Mouse (Mus musculus) right cerebral cortex, postnatal 4 days (tissue): ENCODE measurements around the gene Limch1.

Source experiments
- DNase-seq: peaks from one replicate; pipeline ENCODE4 v3.0.0-alpha.2; 2022

The Limch1 gene

DNA sequence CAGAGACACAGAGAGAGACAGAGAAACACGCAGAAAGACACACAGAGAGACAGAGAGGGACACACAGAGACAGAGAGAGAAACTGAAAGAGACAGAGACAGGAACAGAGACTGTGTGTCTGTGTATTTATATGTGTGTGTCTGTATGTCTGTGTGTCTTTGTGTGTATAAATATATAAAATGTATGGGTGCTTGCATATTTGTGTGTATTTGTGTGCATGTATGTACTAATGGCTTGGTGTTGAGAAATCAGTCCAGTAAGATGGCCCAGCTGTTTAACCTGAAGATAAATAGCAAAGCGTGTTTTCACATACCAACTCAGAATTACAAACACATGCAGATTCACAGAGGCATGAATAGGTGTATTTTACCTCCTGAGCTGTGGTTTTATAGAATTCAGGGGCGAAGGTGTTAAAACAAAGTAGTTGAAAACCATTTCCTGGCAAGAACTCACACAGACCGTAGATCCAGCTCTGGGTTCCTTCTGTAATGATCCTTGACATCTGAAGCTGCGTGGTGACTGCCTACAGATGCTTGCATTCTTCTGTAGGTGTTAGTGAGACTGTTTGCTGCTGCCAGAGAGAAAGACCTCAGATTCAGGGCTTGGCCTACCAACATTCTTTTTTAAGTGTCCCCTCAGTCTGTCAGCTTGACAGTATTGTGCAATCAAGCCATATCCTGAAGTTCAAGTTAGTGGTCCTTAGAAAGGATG is 140.9 kb downstream of the Limch1 start:
- DNase-seq = no peak

DNA sequence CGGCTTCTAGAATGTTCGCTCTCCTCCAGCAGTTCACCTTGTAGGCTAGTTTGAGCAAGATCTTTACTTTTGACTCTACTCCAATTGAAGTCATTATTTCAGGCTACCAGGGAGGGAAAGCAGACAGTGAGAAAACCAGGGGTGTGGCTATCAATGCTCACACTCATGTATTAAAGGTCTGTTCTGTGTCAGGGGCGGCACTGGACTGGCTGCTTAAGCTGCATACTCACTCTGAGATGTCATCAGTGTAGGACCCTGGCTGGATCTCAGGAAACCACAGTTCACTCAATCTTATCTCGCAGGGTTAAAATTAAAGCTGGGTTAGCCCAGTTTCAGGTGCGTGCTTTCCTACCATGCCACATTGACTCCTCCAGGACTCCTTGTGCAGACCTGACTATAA is 142.4 kb downstream of the Limch1 start:
- no peak for DNase-seq

- DNase-seq = peak; percentile 68
Measured at GRCm38 (mm10) chr5:66889337-66889736, 143.7 kb downstream of the Limch1 start.

DNA sequence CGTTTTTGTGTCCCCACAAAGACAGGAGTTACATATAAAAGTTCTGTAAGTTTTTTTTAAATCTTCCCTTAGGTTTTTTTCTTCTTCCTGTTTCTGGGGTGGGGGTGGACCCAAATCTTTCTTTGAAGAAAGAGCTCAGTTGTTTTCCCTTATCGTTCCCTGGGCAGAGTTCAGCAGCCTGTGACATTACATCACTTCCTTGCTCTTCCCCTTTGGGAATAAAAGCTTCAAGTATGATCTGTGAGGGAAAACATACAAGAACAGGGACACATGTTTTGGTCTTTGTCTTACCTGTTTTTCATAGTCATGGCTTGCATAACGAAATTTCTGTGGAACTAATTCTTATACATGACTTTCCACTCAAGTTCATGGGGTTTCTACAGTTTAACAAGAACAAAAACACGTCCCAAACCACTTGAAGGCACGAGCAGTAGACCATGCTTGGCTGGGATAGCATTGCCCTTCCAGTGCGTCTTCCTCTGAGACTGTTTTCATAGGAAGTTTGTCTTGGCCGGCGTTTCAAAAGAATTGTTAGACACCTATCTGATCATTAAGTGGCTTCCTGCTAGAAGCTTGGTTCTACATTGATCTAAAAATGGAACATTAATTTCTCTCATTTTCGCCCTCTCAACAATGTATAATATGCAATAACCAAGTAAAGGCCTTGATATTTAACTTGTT is 150.0 kb downstream of the Limch1 start:
- no peak for DNase-seq

- no peak for DNase-seq
Measured at GRCm38 (mm10) chr5:66897584-66897983, 152.0 kb downstream of the Limch1 start.

DNA sequence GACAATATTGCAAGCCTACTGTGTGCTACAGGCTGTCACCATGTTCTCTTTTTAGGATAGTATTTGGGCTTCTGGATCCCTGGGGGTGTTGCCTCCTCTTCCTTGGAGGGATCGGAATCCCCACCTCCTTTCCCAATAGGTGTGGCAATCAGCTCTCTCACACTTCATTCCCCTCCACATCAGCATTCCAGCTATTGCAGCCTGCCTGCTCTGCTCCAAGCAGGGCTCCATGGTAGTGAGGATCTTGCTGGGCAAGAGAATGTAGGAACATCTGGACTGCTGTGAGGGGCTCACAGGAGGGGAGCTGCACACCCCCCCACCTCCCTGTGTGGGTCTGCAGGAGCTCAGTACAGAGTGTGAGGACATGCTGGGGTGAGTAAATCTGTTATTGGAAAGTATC is 152.6 kb downstream of the Limch1 start:
- no peak for DNase-seq

GRCm38 (mm10) chr5:66898811-66899430 is 153.3 kb downstream of the Limch1 start:
- DNase-seq = no peak

DNA sequence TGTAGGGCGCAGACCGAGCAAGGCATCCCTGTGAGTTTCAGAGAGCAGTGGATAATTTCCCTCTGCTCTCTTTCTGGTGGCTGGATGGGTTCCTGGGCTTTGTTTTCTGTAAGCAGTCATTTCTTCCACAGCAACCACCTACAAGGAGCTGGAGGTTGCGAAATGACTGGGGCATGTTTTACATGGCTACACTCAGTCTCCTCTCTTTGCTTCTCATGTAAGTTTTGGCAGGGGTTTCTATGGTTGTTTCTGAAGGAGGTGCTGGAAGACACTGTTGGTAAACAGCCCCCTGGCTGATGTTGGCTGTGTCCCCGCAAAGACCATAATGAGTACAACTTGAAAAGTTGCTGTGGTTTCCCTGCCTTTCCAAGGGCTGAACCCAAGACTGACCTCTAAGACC is 155.5 kb downstream of the Limch1 start:
- DNase-seq = no peak

DNA sequence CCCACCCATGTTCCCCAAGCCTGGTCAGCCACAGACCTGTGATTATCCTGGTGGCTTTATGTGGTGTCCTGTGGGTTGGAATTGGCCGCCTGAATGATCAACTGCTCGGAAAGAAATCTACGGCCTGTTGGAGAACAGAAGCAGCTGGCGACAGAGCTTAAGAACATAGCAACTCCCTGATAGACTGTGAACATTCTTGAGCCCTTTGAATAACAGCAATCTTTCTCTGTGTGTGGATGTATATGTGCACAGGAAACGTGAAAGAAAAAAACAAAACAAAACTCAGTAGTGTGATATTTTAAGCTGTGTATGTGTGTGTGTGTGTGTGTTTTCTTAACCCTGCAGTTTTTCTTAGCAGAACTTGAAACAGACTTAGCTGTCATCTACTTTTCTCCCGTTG is 159.2 kb downstream of the Limch1 start:
- no peak for DNase-seq

DNA sequence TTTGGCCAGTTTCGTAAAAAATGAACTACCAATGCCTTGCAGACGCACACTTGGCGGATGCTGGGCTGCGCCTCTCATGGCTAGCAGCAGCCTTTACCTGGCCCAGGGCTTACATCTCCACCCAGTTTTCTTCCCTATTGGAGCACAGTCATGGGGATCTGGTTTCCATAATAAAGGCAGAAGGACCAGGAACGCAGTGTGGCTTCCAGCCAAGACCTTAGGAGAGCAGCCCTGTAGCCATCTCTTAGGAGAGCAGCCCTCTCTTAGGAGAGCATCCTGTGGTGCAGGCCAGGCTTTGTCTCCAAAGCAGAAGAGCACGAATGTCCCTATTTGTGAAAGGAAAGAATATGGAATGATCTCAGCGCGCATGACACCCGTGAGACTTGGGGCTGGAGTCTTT is 163.3 kb downstream of the Limch1 start:
- DNase-seq = no peak

- no peak for DNase-seq
Measured at GRCm38 (mm10) chr5:66909962-66910361, 164.3 kb downstream of the Limch1 start.

DNA sequence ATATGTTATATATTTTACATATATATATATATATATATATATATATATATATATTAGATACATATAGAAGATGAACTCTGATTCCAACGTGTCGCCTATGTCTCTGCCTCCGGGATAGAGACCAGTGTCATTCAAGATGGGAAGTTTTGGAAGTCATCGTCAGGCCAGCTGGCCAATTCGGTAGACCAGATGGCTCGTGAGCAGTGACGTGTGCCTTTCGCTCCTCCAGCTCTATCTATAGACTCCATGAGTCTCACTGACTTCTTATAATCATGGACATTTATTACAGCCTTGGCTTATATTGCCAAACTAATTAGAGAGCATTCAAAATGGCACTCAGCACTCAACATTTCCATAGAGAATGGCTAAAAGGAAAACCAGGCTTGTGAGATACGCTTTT is 165.0 kb downstream of the Limch1 start:
- DNase-seq = no peak

GRCm38 (mm10) chr5:66911068-66911467 is 165.4 kb downstream of the Limch1 start:
- DNase-seq = no peak

DNA sequence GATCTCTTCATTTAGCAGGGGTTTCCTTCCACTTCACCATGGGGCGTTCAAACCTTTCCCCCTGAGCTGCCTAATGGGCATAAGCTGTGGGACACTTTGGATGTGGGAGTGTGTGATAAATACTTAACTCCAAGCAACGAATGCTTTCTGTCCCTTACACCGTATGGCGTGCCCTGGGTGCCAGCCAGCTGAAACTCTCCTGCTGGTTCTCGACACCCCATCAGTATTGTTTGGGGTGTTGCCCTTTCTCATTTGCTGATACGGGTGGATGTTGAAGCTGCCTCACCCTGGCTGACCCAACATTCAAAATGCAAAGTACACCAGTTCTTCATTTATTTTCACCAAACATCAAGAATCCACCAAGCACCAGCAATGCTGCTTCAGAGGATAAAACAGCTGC is 168.2 kb downstream of the Limch1 start:
- no peak for DNase-seq

DNA sequence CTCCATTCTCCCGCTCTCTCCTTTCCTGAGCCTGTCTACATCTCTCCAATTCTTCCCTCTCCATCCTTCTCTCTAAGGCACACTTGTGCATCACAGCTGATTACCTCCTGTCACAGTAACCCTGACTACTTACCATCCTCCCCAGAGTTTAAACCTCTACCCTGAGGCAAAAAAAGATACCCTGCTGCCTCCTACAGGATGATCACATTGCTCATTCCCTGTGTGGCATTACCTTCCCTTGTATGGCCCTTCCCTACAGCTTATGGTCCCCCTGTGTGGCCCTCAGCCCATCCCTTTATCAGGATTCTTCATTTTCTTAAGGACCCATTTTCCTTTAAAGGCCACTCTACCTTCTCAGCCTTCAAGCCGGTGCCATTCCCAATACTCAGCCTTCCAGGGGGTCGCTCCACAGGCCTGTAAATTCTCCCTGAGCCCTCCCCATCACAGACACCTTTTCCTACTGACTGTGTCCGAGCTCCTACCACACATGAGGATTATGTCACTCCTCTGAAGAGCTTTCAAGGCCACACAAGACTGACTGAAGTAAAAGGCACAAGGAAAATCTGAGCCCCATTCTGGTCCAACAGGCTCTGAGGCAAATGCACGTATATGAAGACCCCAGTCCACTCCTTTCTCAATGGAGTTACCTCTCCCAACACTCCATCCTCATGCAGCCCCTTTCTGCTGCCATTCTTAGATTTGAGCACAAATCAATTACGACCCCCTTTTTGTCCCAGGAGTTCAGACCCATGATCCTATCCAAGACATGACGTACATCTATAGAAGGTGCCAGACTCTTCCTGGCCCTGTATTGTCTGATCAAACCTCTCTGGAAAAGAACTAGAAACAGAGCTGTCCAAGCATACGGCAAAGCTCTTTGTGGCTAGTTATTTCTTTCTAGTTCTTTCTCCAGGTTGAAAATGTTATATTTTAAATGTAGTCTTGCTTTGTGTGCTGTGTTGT is 172.0 kb downstream of the Limch1 start:
- no peak for DNase-seq

DNA sequence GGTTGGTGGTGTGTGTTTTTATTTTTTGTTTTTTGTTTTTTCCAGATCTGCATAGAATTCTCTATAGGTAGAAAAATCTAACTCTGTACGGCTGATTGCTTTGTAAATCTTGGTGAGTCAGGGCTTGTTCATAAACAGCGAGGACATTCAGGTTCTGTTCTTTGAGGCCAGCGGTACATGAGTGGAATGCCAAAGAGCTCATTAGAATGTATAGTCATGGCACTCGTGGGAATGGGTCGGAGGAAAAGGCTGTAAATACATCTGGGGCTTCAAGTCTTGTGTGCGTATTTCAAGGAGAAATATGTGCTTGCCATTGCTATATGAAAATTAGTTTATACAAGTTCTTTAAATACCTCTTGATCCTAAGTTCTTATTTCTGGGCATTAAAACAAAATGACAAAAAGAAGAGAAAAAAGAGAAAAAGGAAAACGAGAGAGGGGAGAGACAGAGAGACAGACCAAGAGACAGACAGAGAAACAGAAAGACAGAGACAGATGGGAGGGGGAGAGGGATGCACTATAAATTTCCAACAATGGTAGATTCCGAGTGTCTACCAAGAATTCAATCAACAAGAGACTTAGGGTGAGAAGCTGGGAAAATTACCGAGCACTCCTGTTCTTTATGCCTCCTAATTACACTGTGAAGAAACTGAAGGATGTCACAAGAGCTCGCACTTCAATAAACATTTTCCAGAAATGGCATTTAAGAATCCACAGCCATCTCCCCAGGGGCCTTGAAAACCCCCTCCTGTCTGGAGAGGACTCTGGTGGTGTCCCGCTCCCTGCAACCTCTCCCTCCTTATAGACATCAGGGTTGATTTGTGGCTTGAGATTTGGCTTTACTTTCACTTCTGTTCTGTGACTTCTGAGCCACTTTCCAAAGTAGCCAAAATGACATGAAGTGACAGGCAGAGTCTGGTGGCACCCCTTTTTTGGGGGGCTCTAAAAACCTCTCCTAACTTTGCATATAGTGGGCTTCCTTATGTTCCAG is 173.0 kb downstream of the Limch1 start:
- no peak for DNase-seq

- DNase-seq = no peak
Measured at GRCm38 (mm10) chr5:66922582-66922981, 177.0 kb downstream of the Limch1 start.

DNA sequence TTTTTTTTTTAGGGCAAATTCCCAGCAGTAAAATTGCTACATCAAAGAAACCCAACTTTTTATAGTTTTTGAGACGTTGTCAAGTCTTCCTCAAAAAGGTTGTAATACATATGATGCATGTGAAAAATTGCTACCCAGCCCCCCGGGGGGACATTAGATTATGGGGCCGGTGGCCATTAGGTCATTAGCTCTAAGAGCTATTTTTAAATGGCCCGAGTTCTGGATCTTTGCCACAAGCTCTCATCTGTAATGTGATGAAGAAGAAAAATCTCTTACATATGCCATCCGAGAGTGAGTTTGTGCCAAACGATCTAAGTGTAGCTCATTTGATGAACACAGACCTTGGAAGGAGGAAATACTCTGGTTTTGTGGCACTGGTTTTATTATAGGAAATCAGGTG is 183.7 kb downstream of the Limch1 start:
- no peak for DNase-seq

GRCm38 (mm10) chr5:66933134-66933804 is 187.6 kb downstream of the Limch1 start:
- DNase-seq = no peak

- no peak for DNase-seq
Measured at GRCm38 (mm10) chr5:66934585-66934984, 189.0 kb downstream of the Limch1 start.

DNA sequence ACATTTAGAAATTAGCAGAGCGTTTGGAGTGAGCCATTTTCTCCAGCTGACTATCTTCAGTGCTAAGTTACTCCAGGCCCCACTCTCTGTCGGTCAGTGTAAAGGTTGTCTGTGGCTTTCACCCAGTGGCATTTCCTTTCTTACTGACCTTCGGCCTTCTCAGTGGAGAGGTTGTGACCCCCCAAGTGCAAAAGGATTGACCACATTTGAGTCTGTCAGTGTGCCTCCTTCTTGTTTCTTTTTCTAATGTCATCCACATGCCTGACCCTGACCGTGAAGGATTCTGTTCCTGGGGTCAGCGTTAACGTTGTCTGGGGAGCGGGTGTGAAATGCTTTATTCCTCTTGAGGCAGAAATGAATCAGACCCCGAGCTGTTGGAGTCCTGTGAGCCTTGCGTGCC is 191.7 kb downstream of the Limch1 start:
- no peak for DNase-seq
